Mouse (Mus musculus) olfactory bulb, adult 2 months (tissue): ENCODE measurements around the gene Pigk.

Experiments used
- CTCF ChIP-seq: fragments of 200-500 bp; IDR thresholded peaks from 2 replicates; pipeline ENCODE4 v1.5.1; 2012; ENCODE audit warnings: low read depth, mild to moderate bottlenecking, low read length, moderate library complexity; ENCODE audit not compliant: insufficient read depth
- POLR2A ChIP-seq: fragments of 200-500 bp; IDR thresholded peaks from 2 replicates; pipeline ENCODE4 v1.6.1; 2012; ENCODE audit warnings: mild to moderate bottlenecking, low read depth, low read length, moderate library complexity; ENCODE audit not compliant: insufficient read depth

DNA sequence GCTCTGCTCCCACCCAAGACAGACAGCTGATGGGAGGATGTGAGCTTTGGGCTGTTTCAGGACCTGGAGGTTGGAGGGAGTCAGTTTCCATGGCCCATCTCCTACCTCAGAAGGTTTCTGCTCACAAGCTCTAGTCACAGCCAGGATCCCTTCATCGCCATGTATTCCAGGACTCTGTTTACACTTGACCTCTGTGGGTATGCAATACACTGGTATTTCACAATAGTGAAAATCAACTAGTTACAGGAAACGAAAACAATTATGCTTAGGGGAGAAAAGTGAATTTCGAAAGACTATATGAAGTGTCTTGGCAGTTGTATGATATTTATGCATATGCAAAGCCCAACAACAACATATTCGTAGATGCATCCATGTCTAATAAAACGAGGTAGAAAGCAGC lies 101.2 kb downstream of the Pigk start:
- TF ChIP-seq CTCF (no peak), POLR2A (no peak)
